Mouse (Mus musculus): Measurements from ENCODE around the gene H2-Ke6.

DNA sequence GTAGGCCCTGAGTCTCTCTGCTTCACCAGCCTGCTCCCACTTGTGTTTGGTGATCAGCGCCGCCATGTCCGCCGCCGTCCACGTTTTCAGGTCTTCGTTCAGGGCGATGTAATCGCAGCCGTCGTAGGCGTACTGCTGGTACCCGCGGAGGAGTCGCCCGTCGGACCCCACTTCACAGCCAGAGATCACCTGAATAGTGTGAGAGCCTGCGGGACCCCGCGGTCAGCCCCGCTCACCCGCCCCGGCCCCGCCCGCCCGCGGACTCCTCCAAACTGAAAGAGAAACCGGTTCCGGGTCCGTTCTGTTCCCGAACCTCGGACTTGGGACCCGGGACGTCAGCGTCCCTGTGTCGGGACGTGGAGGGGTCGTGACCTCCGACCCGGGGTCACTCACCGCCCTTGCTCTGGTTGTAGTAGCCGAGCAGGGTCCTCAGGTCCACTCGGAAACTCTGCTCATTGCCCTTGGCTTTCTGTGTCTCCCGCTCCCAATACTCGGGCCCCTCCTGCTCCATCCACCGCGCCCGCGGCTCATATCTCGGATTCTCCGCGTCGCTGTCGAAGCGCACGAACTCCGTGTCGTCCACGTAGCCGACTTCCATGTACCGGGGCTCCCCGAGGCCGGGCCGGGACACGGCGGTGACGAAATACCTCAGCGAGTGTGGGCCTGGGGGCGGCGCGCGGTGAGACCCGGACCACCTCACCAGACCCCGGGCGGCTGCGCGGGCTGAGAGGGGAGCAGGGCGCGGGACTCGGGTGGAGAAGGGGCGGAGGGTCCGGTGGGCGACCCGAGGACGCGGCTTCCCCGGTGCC, 28.3 kb downstream of the H2-Ke6 start:
- TF ChIP-seq CTCF (IDR thresholded peaks at IDR 0.05; ENCODE audit: low read depth, low read length), result no peak
- TF ChIP-seq POLR2A (IDR thresholded peaks at IDR 0.05; ENCODE audit: extremely low read depth, insufficient read depth, low read length), result no peak

Measured in liver, adult 2 months (tissue).